Comparison of ENCODE assay signal across 11 mouse cellular contexts in the genomic region with DNA sequence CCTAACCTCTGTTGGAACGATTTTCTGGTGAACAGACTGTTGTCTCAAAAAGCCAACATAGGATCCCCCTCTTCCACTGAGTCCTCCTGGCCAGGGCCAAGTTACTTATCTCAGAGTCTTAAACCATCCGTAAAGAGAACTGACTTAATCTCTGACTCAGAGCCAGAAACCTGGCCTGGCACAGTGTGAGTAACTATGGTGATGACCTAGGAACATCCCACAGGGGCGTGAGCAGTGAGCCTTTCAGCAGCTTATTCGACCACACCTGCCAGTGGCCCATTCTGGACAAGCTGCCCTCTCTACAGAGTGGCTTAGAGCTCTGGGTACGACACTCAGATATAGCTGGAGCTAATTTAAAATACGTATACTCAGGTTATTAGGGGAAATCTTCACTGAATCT. TPM values are rescaled to one million over a fixed set of nuclear protein-coding genes. Genes with fewer than 3 reads are reported as not detected.
DNase-seq lines count a peak whose midpoint lies in the region; ATAC-seq lines count a peak whose summit lies in the region.
"Had no signal": no experiment of that assay in that cellular context is flagged by ENCODE, and none has a peak within 500 bp of the region (broad histone marks: within the 10 kb centered on the region; RNA-seq: fewer than 3 reads in every experiment).

No protein-coding gene starts in this region.

- no peak overlapping the region for H3K9ac ChIP-seq in lung, embryonic 16.5 days (ENCODE audit: low read length)
- H3K9ac ChIP-seq: limb, embryonic 13.5 days; stomach, embryonic 15.5 days had no signal

- intact Hi-C loops in left cerebral cortex, postnatal 10 days (cut with DNase I), result no loop called here

- WGBS in lung, embryonic 16.5 days, result 58% methylated on average over 6 of the region's 6 CpGs

- H3K36me3 ChIP-seq in lung, embryonic 16.5 days (ENCODE audit: control insufficient read depth, insufficient read depth, low read length), result no peaks in the 10 kb centered on the region; the same call in 1 of the 2 replicates
- H3K36me3 ChIP-seq: limb, embryonic 13.5 days; stomach, embryonic 15.5 days had no signal

- peak; percentile 56 to 63 for DNase-seq in adrenal gland, postnatal 36 days
- no peak for DNase-seq in adrenal gland, adult 18-20 months (ENCODE audit: low spot score in 2 of 2)
- DNase-seq in lung, adult 18-20 months, result no peak
- DNase-seq in induced T-regulatory cell, adult 2 months (ENCODE audit: low read depth), result peak; percentile 81
- peak; percentile 48 for DNase-seq in ovary, postnatal 36 days (ENCODE audit: low spot score)
- DNase-seq in left cerebral cortex, postnatal 10 days (ENCODE audit: extremely low spot score in 1 of 2, low spot score in 2 of 2), result no peak
- no peak for DNase-seq in frontal cortex, postnatal 10 days (ENCODE audit: low spot score in 2 of 2)

- H3K4me1 ChIP-seq in lung, embryonic 16.5 days (replicated peaks; ENCODE audit: control insufficient read depth, insufficient read depth, low read length), result no peaks in the 10 kb centered on the region; the same call in 1 of the 2 replicates

- no peak overlapping the region for H3K4me2 ChIP-seq in lung, embryonic 16.5 days (ENCODE audit: low read depth, low read length)
- H3K4me2 ChIP-seq: limb, embryonic 13.5 days; stomach, embryonic 15.5 days had no signal

- no peaks in the 10 kb centered on the region for H3K27me3 ChIP-seq in lung, embryonic 16.5 days (ENCODE audit: control insufficient read depth, insufficient read depth, low read depth, low read length)
- H3K27me3 ChIP-seq: limb, embryonic 13.5 days; stomach, embryonic 15.5 days had no signal

- 0 out of 2 replicates have a peak, but pooled peaks have one; percentile 28 for ATAC-seq in lung, embryonic 16.5 days (ENCODE audit: low read depth)

- no peak overlapping the region for H3K4me3 ChIP-seq in lung, embryonic 16.5 days (ENCODE audit: low read length)
- H3K4me3 ChIP-seq: limb, embryonic 13.5 days; stomach, embryonic 15.5 days had no signal

- H3K27ac ChIP-seq in lung, embryonic 16.5 days (ENCODE audit: low read length), result no peak overlapping the region
- H3K27ac ChIP-seq: limb, embryonic 13.5 days; stomach, embryonic 15.5 days had no signal

- no peaks in the 10 kb centered on the region for H3K9me3 ChIP-seq in lung, embryonic 16.5 days (ENCODE audit: control insufficient read depth, low read length)
- H3K9me3 ChIP-seq: stomach, embryonic 15.5 days had no signal

RNA-seq across cellular contexts. Expression of a gene that starts 41.8 kb away (rescaled TPM):
- 1 to 10 TPM; 5.5 to 5.9 TPM for total RNA-seq in adrenal gland, postnatal 36 days (2021)
- total RNA-seq in adrenal gland, adult 18-20 months (2021), result 1 to 10 TPM; 2.4 to 6.8 TPM
- 1.1 and 1.4 TPM in 2 replicates for polyA plus RNA-seq in lung, embryonic 16.5 days (2015; fragmentation: Nextera tagmentation; extraction: Ambion mirVana)
- total RNA-seq in left cerebral cortex, postnatal 10 days (2021), result not detected
- polyA plus RNA-seq: C2C12 had no signal

RNA-seq across cellular contexts. Expression of a gene that starts 58.3 kb away (rescaled TPM):
- 10 to 100 TPM; 37.9 to 43.6 TPM for total RNA-seq in adrenal gland, postnatal 36 days (2021)
- total RNA-seq in adrenal gland, adult 18-20 months (2021), result 10 to 100 TPM; 39.0 to 50.0 TPM
- polyA plus RNA-seq in lung, embryonic 16.5 days (2015; fragmentation: Nextera tagmentation; extraction: Ambion mirVana), result 20.8 and 21.5 TPM in 2 replicates
- 10 to 100 TPM; 23.1 to 23.4 TPM for total RNA-seq in left cerebral cortex, postnatal 10 days (2021)

Comparison
In these comparisons a context has a peak if more than half of its experiments do, and no peak if none do; other contexts are left out.
1. DNase-seq: peak in adrenal gland, postnatal 36 days (2 of 2), induced T-regulatory cell, adult 2 months (single experiment) and ovary, postnatal 36 days (single experiment); none in adrenal gland, adult 18-20 months (0 of 2), lung, adult 18-20 months (0 of 2), left cerebral cortex, postnatal 10 days (0 of 2) and frontal cortex, postnatal 10 days (0 of 2).